Mouse (Mus musculus) heart, embryonic 16.5 days (tissue): ENCODE measurements at regions not wholly inside any gene's neighbourhood (a gene's known extent, or its start where the extent isn't known, plus 50 kb on each side); places are given as distances from the start of the nearest gene placed in this dataset.

Experiments
- ATAC-seq: fragments of 200-750 bp; cut with Nextera tagmentation; replicated peaks from 2 replicates; pipeline ENCODE4 v1.8.0; 2017; ENCODE audit warnings: moderate number of reproducible peaks; ENCODE audit not compliant: insufficient read depth, low FRiP score; ENCODE audit errors: extremely low read depth
- H3K27ac ChIP-seq: fragments of 300-500 bp; sonication (generic); 2 replicates; pipeline ENCODE4 v1.5.1; 2014; ENCODE audit warnings: mild to moderate bottlenecking, low read length, control low read depth, moderate library complexity
- H3K27me3 ChIP-seq: fragments of 300-500 bp; sonication (generic); 2 replicates; pipeline ENCODE4 v1.6.1; 2014; ENCODE audit warnings: low read length, mixed read lengths; ENCODE audit not compliant: control insufficient read depth, insufficient read depth
- H3K36me3 ChIP-seq: fragments of 300-500 bp; sonication (generic); 2 replicates; pipeline ENCODE4 v1.6.1; 2014; ENCODE audit not compliant: control insufficient read depth, insufficient read depth
- H3K4me1 ChIP-seq: fragments of 300-500 bp; sonication (generic); 2 replicates; pipeline ENCODE4 v1.6.1; 2014; ENCODE audit warnings: low read length, mixed read lengths; ENCODE audit not compliant: control insufficient read depth, insufficient read depth
- H3K4me2 ChIP-seq: fragments of 300-500 bp; sonication (generic); 2 replicates; pipeline ENCODE4 v1.6.1; 2014; ENCODE audit warnings: low read depth, mild to moderate bottlenecking, control low read depth, low read length
- H3K4me3 ChIP-seq: fragments of 300-500 bp; sonication (generic); 2 replicates; pipeline ENCODE4 v1.5.1; 2014; ENCODE audit warnings: mild to moderate bottlenecking, control low read depth, low read length
- H3K9ac ChIP-seq: fragments of 300-500 bp; sonication (generic); 2 replicates; pipeline ENCODE4 v1.6.1; 2014; ENCODE audit warnings: low read length, control low read depth
- H3K9me3 ChIP-seq: fragments of 300-500 bp; sonication (generic); replicated peaks from 2 replicates; pipeline ENCODE4 v1.6.1; 2016; ENCODE audit warnings: low read length; ENCODE audit not compliant: control insufficient read depth
- WGBS: fragments of 180-500 bp; shearing (Covaris S2); extraction: QIAGEN DNeasy Blood & Tissue Kit; methylation state at CpG from one replicate; pipeline ENCODE4 v1.1.7; 2014; 5-methylcytosine and 5-hydroxymethylcytosine counted together

DNA sequence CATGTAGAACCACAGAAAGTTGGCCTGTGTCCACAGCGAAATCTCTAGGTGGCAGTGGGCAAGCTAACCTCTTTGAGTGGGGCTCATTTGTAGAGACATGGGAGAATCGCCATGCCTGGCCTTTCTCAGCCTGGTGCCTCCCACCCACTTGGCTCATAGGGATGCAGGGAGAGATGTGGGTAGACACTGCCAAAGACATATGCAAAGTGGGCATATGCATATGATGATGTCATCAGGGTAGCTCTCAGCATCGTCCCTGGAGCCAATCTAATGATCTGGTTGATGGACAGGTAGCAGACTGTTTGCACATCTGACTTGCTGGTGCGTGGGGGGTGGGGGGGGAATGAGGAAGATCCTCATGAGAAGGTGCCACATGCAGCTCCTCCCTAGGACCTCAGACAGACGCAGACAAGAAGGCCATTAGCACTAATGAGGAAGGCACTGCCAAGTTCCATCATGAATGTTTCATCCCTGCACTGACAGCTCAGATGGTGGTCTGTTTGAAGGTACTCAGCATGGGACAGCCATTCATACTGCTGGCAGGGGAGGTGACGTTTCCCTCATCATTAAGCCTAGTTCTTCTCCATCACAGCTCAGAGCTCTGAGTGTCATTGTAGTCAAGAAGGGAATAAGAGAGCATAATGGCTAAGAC is 50.2 kb upstream of the Prdm11 start:
- Histone ChIP-seq H3K36me3 (no peaks in the 10 kb centered on the region), H3K4me1 (peaks cover 11% of the 10 kb centered on the region), H3K9ac (no peak overlapping the region), H3K27ac (no peak overlapping the region), H3K27me3 (no peaks in the 10 kb centered on the region; the same call in 1 of the 2 replicates), H3K4me3 (no peak overlapping the region), H3K4me2 (no peak overlapping the region), H3K9me3 (no peaks in the 10 kb centered on the region)
- no peak for ATAC-seq
- WGBS: 79% methylated on average over 6 of the region's 6 CpGs
